Mouse (Mus musculus): ENCODE measurements around the gene Elmo1.

GRCm38 (mm10) chr13:20365828-20366593 is 275.6 kb downstream of the Elmo1 start:
- TF ChIP-seq CTCF (IDR thresholded peaks at IDR 0.05; ENCODE audit: extremely low read depth, insufficient read depth, low read length) (no peak), POLR2A (IDR thresholded peaks at IDR 0.05; ENCODE audit: extremely low read depth, insufficient read depth, low read length) (no peak)

Measured in cortical plate, adult 2 months (tissue).